Mouse (Mus musculus) C2C12 (cell line): ENCODE results near the gene Ramac. TPM values are rescaled to one million over a fixed set of nuclear protein-coding genes. Genes with fewer than 3 reads are reported as not detected.

Experiments used
- polyA plus RNA-seq: library from polyadenylated mRNA; unstranded; fragments of >200 nt; fragmentation: generic; extraction: Trizol; gene quantifications from one replicate; pipeline ENCODE4 v1.2.1, GENCODE M21; 2012; ENCODE audit warnings: missing spikeins

Gene Ramac
- polyA plus RNA-seq, 1 experiment: 14.8 TPM

Other genes starting within 250 kb of the Ramac start
- not detected for gene Fsd2, start 196.0 kb upstream of the Ramac start, polyA plus RNA-seq
- 3.2 TPM for gene Whamm, start 191.7 kb upstream of the Ramac start, polyA plus RNA-seq
- 0.05 TPM for gene Homer2, start 55.4 kb upstream of the Ramac start, polyA plus RNA-seq
- 34.3 TPM for gene 3110040N11Rik, start 26.6 kb downstream of the Ramac start, polyA plus RNA-seq
- 35.6 TPM for gene Btbd1, start 66.5 kb downstream of the Ramac start, polyA plus RNA-seq
- gene Gm10160, start 92.9 kb downstream of the Ramac start, polyA plus RNA-seq: not detected
- gene Tm6sf1, start 96.1 kb downstream of the Ramac start, polyA plus RNA-seq: 0.05 TPM
- not detected for gene Hdgfl3, start 171.5 kb downstream of the Ramac start, polyA plus RNA-seq
- gene Bnc1, start 229.4 kb downstream of the Ramac start, polyA plus RNA-seq: 0.06 TPM